15 mouse cellular contexts compared by ENCODE assay signal in the genomic region with DNA sequence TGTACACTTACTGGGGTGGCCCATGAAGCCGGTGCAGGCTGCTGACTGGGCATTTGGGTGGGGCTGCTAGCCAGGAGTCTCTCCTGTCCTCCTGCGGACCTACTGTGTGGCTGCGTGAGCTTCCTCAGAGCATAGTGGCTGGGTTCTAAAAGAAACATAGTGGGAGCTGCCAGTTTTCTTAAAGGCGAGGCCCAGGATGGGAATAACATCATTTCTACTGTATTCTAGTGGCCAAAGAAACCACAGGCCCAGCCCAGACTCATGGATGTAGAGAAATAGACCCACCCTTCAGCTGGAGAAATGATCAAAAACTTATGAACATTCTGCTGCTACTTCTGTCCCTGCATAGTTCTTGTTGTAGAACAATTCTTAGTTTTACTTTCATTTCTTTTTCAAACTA.
"Had no signal": no experiment of that assay in that cellular context is flagged by ENCODE, and none has a peak within 500 bp of the region (broad histone marks: within the 10 kb centered on the region; RNA-seq: fewer than 3 reads in every experiment).

No protein-coding gene starts in this region.

- H3K4me3 ChIP-seq: layer of hippocampus, adult 2 months; limb, embryonic 15.5 days; midbrain, embryonic 13.5 days; stomach, embryonic 15.5 days had no signal

- H3K36me3 ChIP-seq: limb, embryonic 15.5 days; midbrain, embryonic 13.5 days; stomach, embryonic 15.5 days had no signal

- H3K27me3 ChIP-seq: limb, embryonic 15.5 days; midbrain, embryonic 13.5 days; stomach, embryonic 15.5 days had no signal

- ATAC-seq: liver, postnatal 0 days; lung, postnatal 0 days; midbrain, embryonic 13.5 days had no signal

- H3K9me3 ChIP-seq: limb, embryonic 15.5 days; midbrain, embryonic 13.5 days; stomach, embryonic 15.5 days had no signal

- H3K27ac ChIP-seq: kidney, postnatal 0 days; layer of hippocampus, adult 2 months; limb, embryonic 15.5 days; liver, embryonic 14.5 days; macrophage; midbrain, embryonic 13.5 days; stomach, embryonic 15.5 days had no signal

- H3K4me2 ChIP-seq: limb, embryonic 15.5 days; liver, embryonic 11.5 days; lung, embryonic 14.5 days; midbrain, embryonic 13.5 days; stomach, embryonic 15.5 days had no signal

- DNase-seq: kidney, adult 2 months; kidney, postnatal 25 days; layer of hippocampus, adult 9-11 months; liver, postnatal 0 days; lung, embryonic 14.5 days; thymus, postnatal 25 days had no signal

- H3K9ac ChIP-seq: limb, embryonic 15.5 days; liver, embryonic 14.5 days; liver, postnatal 0 days; lung, embryonic 14.5 days; midbrain, embryonic 13.5 days; stomach, embryonic 15.5 days had no signal
